Mouse (Mus musculus): ENCODE data around the gene Clasp1. TPM values are rescaled to one million over a fixed set of nuclear protein-coding genes. Genes with fewer than 3 reads are reported as not detected.

Gene Clasp1
- polyA plus RNA-seq, 1 experiment from 2014 or later: 70.0 TPM

DNA sequence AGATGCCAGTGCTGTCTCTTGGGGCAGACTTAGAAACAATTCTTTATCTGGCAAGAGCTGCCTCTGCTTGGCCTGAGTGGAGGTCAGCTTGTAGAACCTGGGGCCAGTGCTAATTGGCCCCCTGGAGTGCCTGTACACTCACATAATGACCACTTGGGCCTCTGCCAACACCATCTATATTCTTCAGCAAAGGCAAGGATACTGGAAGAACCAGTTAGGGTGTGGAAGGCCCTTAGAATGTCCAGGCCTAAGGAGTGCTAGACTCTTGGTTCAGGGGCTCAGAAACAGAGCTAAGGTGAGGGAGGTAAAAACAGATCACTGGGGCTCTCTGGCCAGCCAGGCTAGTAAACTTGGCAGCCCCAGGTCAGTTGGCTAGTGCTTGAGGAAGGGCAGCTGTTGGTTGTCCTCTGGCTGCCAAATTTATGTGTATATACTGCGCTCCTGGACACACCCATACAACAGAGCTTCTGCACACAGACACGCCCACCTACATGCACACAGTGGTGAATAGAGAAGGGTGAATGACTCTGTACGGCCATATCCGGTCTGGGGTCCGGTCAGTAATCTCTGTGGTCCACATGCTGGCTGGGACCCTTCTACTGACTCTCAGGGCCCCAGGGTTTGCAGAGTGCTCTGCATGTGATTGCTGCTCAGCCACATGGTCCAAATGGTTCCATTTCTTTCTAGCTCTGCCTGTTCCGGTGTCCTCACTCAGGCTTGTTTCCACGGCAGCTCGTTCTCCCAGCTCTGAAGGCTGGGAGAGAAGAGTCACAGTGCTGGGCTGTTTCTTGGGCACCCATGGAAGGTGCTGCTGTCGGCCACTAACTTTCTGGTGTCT, 261.3 kb downstream of the Clasp1 start:
- ATAC-seq (ENCODE audit: low FRiP score, low TSS enrichment): peak; percentile 47; the same call in 1 of the 2 replicates
- peaks cover 17% of the 10 kb centered on the region; the same call in 1 of the 2 replicates for H3K4me1 ChIP-seq (ENCODE audit: control insufficient read depth, insufficient read depth, low read length)

DNA sequence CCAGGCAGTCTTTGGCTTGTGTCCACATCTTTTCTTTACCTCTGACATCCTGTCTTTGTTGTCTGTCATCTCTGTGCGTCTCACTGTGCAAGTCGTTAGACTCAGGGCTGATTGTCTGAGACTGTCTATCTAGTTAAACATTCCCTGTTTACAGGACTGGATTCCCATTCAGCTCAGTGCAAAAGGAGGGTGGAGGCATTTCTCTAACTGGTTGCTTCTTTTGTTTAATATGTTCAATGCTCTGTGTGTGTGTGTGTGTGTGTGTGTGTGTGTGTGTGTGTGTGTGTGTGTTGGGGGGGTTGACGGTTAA, 261.9 kb downstream of the Clasp1 start:
- Histone ChIP-seq H3K9ac (ENCODE audit: low read depth, low read length) (no peak overlapping the region), H3K4me3 (ENCODE audit: low read length) (no peak overlapping the region), H3K4me2 (replicated peaks; ENCODE audit: low read depth, low read length) (no peak overlapping the region), H3K36me3 (ENCODE audit: control insufficient read depth, insufficient read depth, low read length) (no peaks in the 10 kb centered on the region; the same call in 1 of the 2 replicates), H3K27ac (ENCODE audit: low read depth, low read length) (peak overlapping the region; percentile 31; the same call in 1 of the 2 replicates), H3K4me1 (ENCODE audit: control insufficient read depth, insufficient read depth, low read length) (peaks cover 17% of the 10 kb centered on the region; the same call in 1 of the 2 replicates), H3K27me3 (ENCODE audit: control insufficient read depth, insufficient read depth, low read length) (no peaks in the 10 kb centered on the region), H3K9me3 (ENCODE audit: control insufficient read depth, low read length) (no peaks in the 10 kb centered on the region)
- ATAC-seq (ENCODE audit: low FRiP score, low TSS enrichment): no peak
- 57% methylated on average over 3 of the region's 3 CpGs for WGBS

More for the DNA sequence above, 261.3 kb downstream of the Clasp1 start:
- no peaks in the 10 kb centered on the region for H3K9me3 ChIP-seq (ENCODE audit: control insufficient read depth, low read length)
- H3K4me2 ChIP-seq (replicated peaks; ENCODE audit: low read depth, low read length): no peak overlapping the region
- H3K9ac ChIP-seq (ENCODE audit: low read depth, low read length): no peak overlapping the region
- no peak overlapping the region for H3K4me3 ChIP-seq (ENCODE audit: low read length)
- H3K36me3 ChIP-seq (ENCODE audit: control insufficient read depth, insufficient read depth, low read length): no peaks in the 10 kb centered on the region; the same call in 1 of the 2 replicates
- H3K27me3 ChIP-seq (ENCODE audit: control insufficient read depth, insufficient read depth, low read length): no peaks in the 10 kb centered on the region
- H3K27ac ChIP-seq (ENCODE audit: low read depth, low read length): peak overlapping the region; percentile 31; the same call in 1 of the 2 replicates
- 63% methylated on average over 9 of the region's 9 CpGs for WGBS

DNA sequence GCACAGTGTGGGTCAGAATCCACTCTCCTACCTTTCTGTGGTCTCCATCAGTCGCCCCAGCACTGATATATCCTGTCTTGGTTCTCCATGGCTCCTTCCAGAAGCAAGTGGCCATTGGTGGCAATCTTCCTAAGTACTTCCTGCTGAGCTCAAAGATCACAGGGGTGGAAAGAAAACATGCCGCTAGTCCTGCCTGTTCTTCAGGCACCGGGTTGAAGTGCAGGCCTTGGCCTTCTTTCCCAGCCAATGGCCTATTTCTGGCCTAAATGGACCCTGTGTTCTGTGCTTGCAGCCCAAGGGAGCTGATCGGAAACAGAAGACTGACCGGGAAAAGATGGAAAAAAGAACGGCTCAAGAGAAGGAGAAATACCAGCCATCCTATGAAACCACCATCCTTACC, 269.9 kb downstream of the Clasp1 start:
- H3K9me3 ChIP-seq (ENCODE audit: control insufficient read depth, low read length): no peaks in the 10 kb centered on the region
- ATAC-seq (ENCODE audit: low FRiP score, low TSS enrichment): no peak
- H3K4me2 ChIP-seq (replicated peaks; ENCODE audit: low read depth, low read length): no peak overlapping the region
- H3K27ac ChIP-seq (ENCODE audit: low read depth, low read length): no peak overlapping the region
- no peak overlapping the region for H3K9ac ChIP-seq (ENCODE audit: low read depth, low read length)
- 0 out of 2 replicates have a peak, but pooled peaks cover 3% of the 10 kb centered on the region for H3K4me1 ChIP-seq (ENCODE audit: control insufficient read depth, insufficient read depth, low read length)
- no peaks in the 10 kb centered on the region; the same call in 1 of the 2 replicates for H3K36me3 ChIP-seq (ENCODE audit: control insufficient read depth, insufficient read depth, low read length)
- no peaks in the 10 kb centered on the region for H3K27me3 ChIP-seq (ENCODE audit: control insufficient read depth, insufficient read depth, low read length)
- 74% methylated on average over 6 of the region's 6 CpGs for WGBS
- H3K4me3 ChIP-seq (ENCODE audit: low read length): no peak overlapping the region

GRCm38 (mm10) chr1:118660880-118661465, 272.1 kb downstream of the Clasp1 start:
- Histone ChIP-seq H3K27ac (ENCODE audit: low read depth, low read length) (peak overlapping the region; percentile 25; the same call in 1 of the 2 replicates), H3K4me2 (replicated peaks; ENCODE audit: low read depth, low read length) (no peak overlapping the region), H3K36me3 (ENCODE audit: control insufficient read depth, insufficient read depth, low read length) (peaks cover under 1% of the 10 kb centered on the region; the same call in 1 of the 2 replicates), H3K4me1 (ENCODE audit: control insufficient read depth, insufficient read depth, low read length) (0 out of 2 replicates have a peak, but pooled peaks cover 3% of the 10 kb centered on the region), H3K9ac (ENCODE audit: low read depth, low read length) (no peak overlapping the region), H3K27me3 (ENCODE audit: control insufficient read depth, insufficient read depth, low read length) (no peaks in the 10 kb centered on the region), H3K9me3 (ENCODE audit: control insufficient read depth, low read length) (no peaks in the 10 kb centered on the region), H3K4me3 (ENCODE audit: low read length) (no peak overlapping the region)
- 67% methylated on average over 3 of the region's 3 CpGs for WGBS
- peak; percentile 74; the same call in 1 of the 2 replicates for ATAC-seq (ENCODE audit: low FRiP score, low TSS enrichment)

Other genes starting within 250 kb of the Clasp1 start
- gene Gm29106, start 212.5 kb upstream of the Clasp1 start, polyA plus RNA-seq (2014; fragmentation: Nextera tagmentation; extraction: Ambion mirVana): 0.14 and 0.27 TPM in 2 replicates
- gene Tsn, start 77.3 kb upstream of the Clasp1 start, polyA plus RNA-seq (2014; fragmentation: Nextera tagmentation; extraction: Ambion mirVana): 346 and 384 TPM in 2 replicates
- gene Nifk, start 67.2 kb upstream of the Clasp1 start, polyA plus RNA-seq (2014; fragmentation: Nextera tagmentation; extraction: Ambion mirVana): 95.9 and 105 TPM in 2 replicates
- 21.2 and 33.0 TPM in 2 replicates for gene Tfcp2l1, start 238.9 kb downstream of the Clasp1 start, polyA plus RNA-seq (2014; fragmentation: Nextera tagmentation; extraction: Ambion mirVana)